Mouse (Mus musculus) embryonic fibroblast, embryonic 13.5 days (primary cell): Measurements from ENCODE around the gene Bicc1.

Source experiments
- CTCF ChIP-seq: IDR thresholded peaks from 2 replicates; pipeline ENCODE4 v1.5.1; 2011; ENCODE audit warnings: mild to moderate bottlenecking, control low read depth, low read length, moderate library complexity, borderline replicate concordance; ENCODE audit not compliant: insufficient read depth
- POLR2A ChIP-seq: IDR thresholded peaks from 2 replicates; pipeline ENCODE4 v1.6.1; 2011; ENCODE audit warnings: low read depth, mild to moderate bottlenecking, control low read depth, low read length, moderate library complexity

- TF ChIP-seq POLR2A (no peak), CTCF (no peak)
Measured at GRCm38 (mm10) chr10:71153610-71154009, 5.9 kb downstream of the Bicc1 start.
